Mouse (Mus musculus): ENCODE results near the gene Pitpnb. TPM values are rescaled to one million over a fixed set of nuclear protein-coding genes. Genes with fewer than 3 reads are reported as not detected.

Pitpnb gene
- polyA plus RNA-seq, 1 experiment from 2014 or later: 107 TPM

GRCm38 (mm10) chr5:111331099-111331435 lies 504 bp downstream of the Pitpnb start:
- 0 out of 2 replicates have a peak, but pooled peaks cover 3% of the 10 kb centered on the region for H3K36me3 ChIP-seq (ENCODE audit: control insufficient read depth, insufficient read depth)
- peak overlapping the region; percentile 85 for H3K27ac ChIP-seq (ENCODE audit: low read length)
- no peak for ATAC-seq
- no peaks in the 10 kb centered on the region for H3K27me3 ChIP-seq (replicated peaks; ENCODE audit: control insufficient read depth, insufficient read depth, low read length)
- under 1% methylated on average over 14 of the region's 14 CpGs for WGBS
- H3K4me1 ChIP-seq (replicated peaks; ENCODE audit: control insufficient read depth, insufficient read depth, low read length): peaks cover 17% of the 10 kb centered on the region
- H3K4me3 ChIP-seq (replicated peaks; ENCODE audit: low read length): peak overlapping the region; percentile 99
- peak overlapping the region; percentile 93 for H3K9ac ChIP-seq (replicated peaks; ENCODE audit: low read depth, low read length)
- peak overlapping the region; percentile 90 for H3K4me2 ChIP-seq (ENCODE audit: low read length)
- no peaks in the 10 kb centered on the region for H3K9me3 ChIP-seq (ENCODE audit: control insufficient read depth, low read length)

- H3K4me1 ChIP-seq (replicated peaks; ENCODE audit: control insufficient read depth, insufficient read depth, low read length): peaks cover 10% of the 10 kb centered on the region
- H3K27ac ChIP-seq (ENCODE audit: low read length): no peak overlapping the region
- 81% methylated on average over 8 of the region's 8 CpGs for WGBS
- peaks cover 21% of the 10 kb centered on the region for H3K36me3 ChIP-seq (ENCODE audit: control insufficient read depth, insufficient read depth)
- ATAC-seq: no peak
- no peak overlapping the region for H3K4me3 ChIP-seq (replicated peaks; ENCODE audit: low read length)
- H3K4me2 ChIP-seq (ENCODE audit: low read length): no peak overlapping the region
- H3K27me3 ChIP-seq (replicated peaks; ENCODE audit: control insufficient read depth, insufficient read depth, low read length): no peaks in the 10 kb centered on the region
- H3K9me3 ChIP-seq (ENCODE audit: control insufficient read depth, low read length): no peaks in the 10 kb centered on the region
- H3K9ac ChIP-seq (replicated peaks; ENCODE audit: low read depth, low read length): no peak overlapping the region
These were observed 5.6 kb downstream of the Pitpnb start for GRCm38 (mm10) chr5:111335939-111336691.

GRCm38 (mm10) chr5:111341609-111342008 lies 11.0 kb downstream of the Pitpnb start:
- ATAC-seq: no peak
- H3K27me3 ChIP-seq (replicated peaks; ENCODE audit: control insufficient read depth, insufficient read depth, low read length): no peaks in the 10 kb centered on the region
- H3K36me3 ChIP-seq (ENCODE audit: control insufficient read depth, insufficient read depth): peaks cover 18% of the 10 kb centered on the region
- 53% methylated on average over 5 of the region's 5 CpGs for whole genome bisulfite sequencing
- no peak overlapping the region for H3K9ac ChIP-seq (replicated peaks; ENCODE audit: low read depth, low read length)
- no peak overlapping the region for H3K4me3 ChIP-seq (replicated peaks; ENCODE audit: low read length)
- H3K27ac ChIP-seq (ENCODE audit: low read length): no peak overlapping the region
- H3K4me1 ChIP-seq (replicated peaks; ENCODE audit: control insufficient read depth, insufficient read depth, low read length): no peaks in the 10 kb centered on the region
- no peak overlapping the region for H3K4me2 ChIP-seq (ENCODE audit: low read length)
- H3K9me3 ChIP-seq (ENCODE audit: control insufficient read depth, low read length): no peaks in the 10 kb centered on the region

GRCm38 (mm10) chr5:111344721-111345400 lies 14.3 kb downstream of the Pitpnb start:
- no peaks in the 10 kb centered on the region for H3K9me3 ChIP-seq (ENCODE audit: control insufficient read depth, low read length)
- no peak for ATAC-seq
- H3K9ac ChIP-seq (replicated peaks; ENCODE audit: low read depth, low read length): no peak overlapping the region
- WGBS: 72% methylated on average over 2 of the region's 2 CpGs
- no peaks in the 10 kb centered on the region for H3K27me3 ChIP-seq (replicated peaks; ENCODE audit: control insufficient read depth, insufficient read depth, low read length)
- H3K4me1 ChIP-seq (replicated peaks; ENCODE audit: control insufficient read depth, insufficient read depth, low read length): no peaks in the 10 kb centered on the region
- H3K36me3 ChIP-seq (ENCODE audit: control insufficient read depth, insufficient read depth): peaks cover 18% of the 10 kb centered on the region
- H3K4me3 ChIP-seq (replicated peaks; ENCODE audit: low read length): no peak overlapping the region
- no peak overlapping the region for H3K4me2 ChIP-seq (ENCODE audit: low read length)
- H3K27ac ChIP-seq (ENCODE audit: low read length): no peak overlapping the region

- H3K4me2 ChIP-seq (ENCODE audit: low read length): no peak overlapping the region
- H3K4me1 ChIP-seq (replicated peaks; ENCODE audit: control insufficient read depth, insufficient read depth, low read length): no peaks in the 10 kb centered on the region
- H3K27me3 ChIP-seq (replicated peaks; ENCODE audit: control insufficient read depth, insufficient read depth, low read length): no peaks in the 10 kb centered on the region
- peaks cover 6% of the 10 kb centered on the region; the same call in 1 of the 2 replicates for H3K36me3 ChIP-seq (ENCODE audit: control insufficient read depth, insufficient read depth)
- no peak overlapping the region for H3K4me3 ChIP-seq (replicated peaks; ENCODE audit: low read length)
- H3K27ac ChIP-seq (ENCODE audit: low read length): no peak overlapping the region
- 94% methylated on average over 12 of the region's 12 CpGs for WGBS
- H3K9ac ChIP-seq (replicated peaks; ENCODE audit: low read depth, low read length): no peak overlapping the region
- ATAC-seq: no peak
- H3K9me3 ChIP-seq (ENCODE audit: control insufficient read depth, low read length): no peaks in the 10 kb centered on the region
These were observed 26.5 kb downstream of the Pitpnb start for GRCm38 (mm10) chr5:111356811-111357617.

- H3K36me3 ChIP-seq (ENCODE audit: control insufficient read depth, insufficient read depth): peaks cover 6% of the 10 kb centered on the region; the same call in 1 of the 2 replicates
- 70% methylated on average over 5 of the region's 5 CpGs for WGBS
- H3K4me3 ChIP-seq (replicated peaks; ENCODE audit: low read length): no peak overlapping the region
- H3K27ac ChIP-seq (ENCODE audit: low read length): no peak overlapping the region
- ATAC-seq: no peak
- H3K9me3 ChIP-seq (ENCODE audit: control insufficient read depth, low read length): no peaks in the 10 kb centered on the region
- no peaks in the 10 kb centered on the region; the same call in 1 of the 2 replicates for H3K4me1 ChIP-seq (replicated peaks; ENCODE audit: control insufficient read depth, insufficient read depth, low read length)
- H3K27me3 ChIP-seq (replicated peaks; ENCODE audit: control insufficient read depth, insufficient read depth, low read length): no peaks in the 10 kb centered on the region
- H3K9ac ChIP-seq (replicated peaks; ENCODE audit: low read depth, low read length): no peak overlapping the region
- H3K4me2 ChIP-seq (ENCODE audit: low read length): no peak overlapping the region
These were observed 30.0 kb downstream of the Pitpnb start for GRCm38 (mm10) chr5:111360546-111360945.

GRCm38 (mm10) chr5:111361058-111361457 lies 30.5 kb downstream of the Pitpnb start:
- Histone ChIP-seq H3K27me3 (replicated peaks; ENCODE audit: control insufficient read depth, insufficient read depth, low read length) (no peaks in the 10 kb centered on the region), H3K4me1 (replicated peaks; ENCODE audit: control insufficient read depth, insufficient read depth, low read length) (peaks cover under 1% of the 10 kb centered on the region), H3K4me2 (ENCODE audit: low read length) (no peak overlapping the region), H3K9ac (replicated peaks; ENCODE audit: low read depth, low read length) (no peak overlapping the region), H3K36me3 (ENCODE audit: control insufficient read depth, insufficient read depth) (peaks cover 6% of the 10 kb centered on the region; the same call in 1 of the 2 replicates), H3K27ac (ENCODE audit: low read length) (no peak overlapping the region), H3K4me3 (replicated peaks; ENCODE audit: low read length) (no peak overlapping the region), H3K9me3 (ENCODE audit: control insufficient read depth, low read length) (no peaks in the 10 kb centered on the region)
- whole genome bisulfite sequencing: 82% methylated on average over 8 of the region's 8 CpGs
- no peak for ATAC-seq

- H3K4me1 ChIP-seq (replicated peaks; ENCODE audit: control insufficient read depth, insufficient read depth, low read length): peaks cover 7% of the 10 kb centered on the region
- H3K27me3 ChIP-seq (replicated peaks; ENCODE audit: control insufficient read depth, insufficient read depth, low read length): no peaks in the 10 kb centered on the region
- H3K4me3 ChIP-seq (replicated peaks; ENCODE audit: low read length): no peak overlapping the region
- H3K9ac ChIP-seq (replicated peaks; ENCODE audit: low read depth, low read length): no peak overlapping the region
- WGBS: 66% methylated on average over 7 of the region's 7 CpGs
- no peak for ATAC-seq
- no peaks in the 10 kb centered on the region for H3K9me3 ChIP-seq (ENCODE audit: control insufficient read depth, low read length)
- no peak overlapping the region for H3K4me2 ChIP-seq (ENCODE audit: low read length)
- no peak overlapping the region for H3K27ac ChIP-seq (ENCODE audit: low read length)
- peaks cover 6% of the 10 kb centered on the region; the same call in 1 of the 2 replicates for H3K36me3 ChIP-seq (ENCODE audit: control insufficient read depth, insufficient read depth)
These were observed 31.3 kb downstream of the Pitpnb start for GRCm38 (mm10) chr5:111361846-111362245.
